Mouse (Mus musculus): ENCODE data around the gene Pcbp3. TPM values are rescaled to one million over a fixed set of nuclear protein-coding genes. Genes with fewer than 3 reads are reported as not detected.

Gene Pcbp3
- polyA plus RNA-seq, 1 experiment from 2014 or later, result 10.5 TPM

Other genes starting within 250 kb of the Pcbp3 start
- gene Col6a1, start 235.7 kb downstream of the Pcbp3 start, polyA plus RNA-seq (2015; fragmentation: Nextera tagmentation; extraction: Ambion mirVana), result 32.0 and 38.5 TPM in 2 replicates
- gene Slc19a1, start 70.4 kb upstream of the Pcbp3 start, polyA plus RNA-seq (2015; fragmentation: Nextera tagmentation; extraction: Ambion mirVana), result 23.6 and 24.4 TPM in 2 replicates
- 22.1 and 22.9 TPM in 2 replicates for gene Col18a1, start 204.7 kb upstream of the Pcbp3 start, polyA plus RNA-seq (2015; fragmentation: Nextera tagmentation; extraction: Ambion mirVana)

All from thymus, postnatal 0 days (tissue).